Mouse (Mus musculus): ENCODE measurements around the gene Slc43a2.

DNA sequence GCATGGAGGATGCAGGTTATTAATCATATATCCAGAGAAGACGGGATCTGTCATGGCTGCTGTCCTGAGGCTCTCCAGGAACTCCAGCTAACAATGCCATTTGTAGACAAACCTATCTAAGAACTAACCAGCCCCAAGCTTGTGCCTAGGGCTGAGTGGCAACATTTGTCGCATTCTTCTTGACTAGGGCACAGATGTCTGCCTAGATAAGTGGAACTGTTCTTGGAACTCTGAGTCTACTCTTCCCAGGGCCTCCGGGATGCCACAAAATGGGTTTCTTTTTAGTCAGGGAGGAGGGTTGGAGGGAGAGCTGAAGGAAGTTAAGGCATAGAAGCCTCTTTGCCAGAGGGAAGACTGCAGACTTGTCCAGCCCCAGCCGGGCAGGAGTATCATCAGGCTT, 14.6 kb downstream of the Slc43a2 start:
- TF ChIP-seq CTCF (conservative IDR thresholded peaks at IDR 0.05; ENCODE audit: insufficient read depth, insufficient read length, low read depth, low read length) (no peak), POLR2A (IDR thresholded peaks at IDR 0.05; ENCODE audit: low read depth, low read length) (no peak)

Data from kidney, adult 2 months (tissue).